Mouse (Mus musculus) effector memory CD4-positive, alpha-beta T cell, adult 7 months (primary cell): Measurements from ENCODE around the gene Cldn34c1. TPM values are rescaled to one million over a fixed set of nuclear protein-coding genes. Genes with fewer than 3 reads are reported as not detected.

Source experiments
- polyA plus RNA-seq: library from polyadenylated mRNA; unstranded; fragments of 100-300 nt; shearing (Covaris generic); gene quantifications from one replicate; pipeline ENCODE4 v1.2.1, GENCODE M21; 2017

The Cldn34c1 gene
- polyA plus RNA-seq, result 1.9 TPM

GRCm38 (mm10) chrX:123103291-123104260, at the start of gene Cldn34c1:
TSS of gene Cldn34c1 (plus strand) at chrX:123103495.

GRCm38 (mm10) chrX:123222381-123222780, 119.1 kb downstream of the Cldn34c1 start, which contains the start of gene Srsx:
TSS of gene Srsx (minus strand) at chrX:123222481.

Other genes with a start within 250 kb of the Cldn34c1 start
- gene Gm17521, start 73.8 kb upstream of the Cldn34c1 start, polyA plus RNA-seq, result not detected
- not detected for gene Srsx, start 119.0 kb downstream of the Cldn34c1 start, polyA plus RNA-seq
- gene Gm17577, start 143.4 kb downstream of the Cldn34c1 start, polyA plus RNA-seq, result not detected